Mouse (Mus musculus) kidney, embryonic 16.5 days (tissue): Measurements from ENCODE around the gene Col5a1. TPM values are rescaled to one million over a fixed set of nuclear protein-coding genes. Genes with fewer than 3 reads are reported as not detected.
A peak's percentile ranks its signal among the peaks of the same experiment; 100 is the strongest.

ENCODE experiments used
- ATAC-seq: fragments of 200-750 bp; cut with Nextera tagmentation; 2 replicates; pipeline ENCODE4 v1.8.0; 2017; ENCODE audit warnings: moderate TSS enrichment; ENCODE audit not compliant: low FRiP score, low TSS enrichment
- H3K27ac ChIP-seq: fragments of 300-500 bp; sonication (generic); 2 replicates; pipeline ENCODE4 v1.5.1; 2014; ENCODE audit warnings: low read length
- H3K27me3 ChIP-seq: fragments of 300-500 bp; sonication (generic); 2 replicates; pipeline ENCODE4 v1.6.1; 2014; ENCODE audit warnings: low read length, control low read depth, mixed read lengths; ENCODE audit not compliant: insufficient read depth
- H3K36me3 ChIP-seq: fragments of 300-500 bp; sonication (generic); 2 replicates; pipeline ENCODE4 v1.6.1; 2014; ENCODE audit warnings: low read length, control low read depth, mixed read lengths; ENCODE audit not compliant: insufficient read depth
- H3K4me1 ChIP-seq: fragments of 300-500 bp; sonication (generic); 2 replicates; pipeline ENCODE4 v1.6.1; 2014; ENCODE audit warnings: low read length, control low read depth, mixed read lengths; ENCODE audit not compliant: insufficient read depth
- H3K4me2 ChIP-seq: fragments of 300-500 bp; sonication (generic); replicated peaks from 2 replicates; pipeline ENCODE4 v1.6.1; 2014; ENCODE audit warnings: low read depth, low read length
- H3K4me3 ChIP-seq: fragments of 300-500 bp; sonication (generic); 2 replicates; pipeline ENCODE4 v1.5.1; 2014; ENCODE audit warnings: mild to moderate bottlenecking, low read length
- H3K9ac ChIP-seq: fragments of 300-500 bp; sonication (generic); replicated peaks from 2 replicates; pipeline ENCODE4 v1.6.1; 2014; ENCODE audit warnings: low read length
- H3K9me3 ChIP-seq: fragments of 300-500 bp; sonication (generic); 2 replicates; pipeline ENCODE4 v1.6.1; 2016; ENCODE audit warnings: low read length, control low read depth
- WGBS: fragments of 180-500 bp; shearing (Covaris S2); extraction: QIAGEN DNeasy Blood & Tissue Kit; methylation state at CpG from one replicate; pipeline ENCODE4 v1.1.7; 2014; 5-methylcytosine and 5-hydroxymethylcytosine counted together
- polyA plus RNA-seq: library from polyadenylated mRNA; unstranded; fragments of >200 nt; fragmentation: Nextera tagmentation; extraction: Ambion mirVana; gene quantifications from 2 replicates; pipeline ENCODE4 v1.2.1, GENCODE M21; 2015

Col5a1 gene
- polyA plus RNA-seq, 1 experiment from 2014 or later, result 55.8 TPM

GRCm38 (mm10) chr2:27953866-27954265, 67.6 kb downstream of the Col5a1 start:
- H3K27me3 ChIP-seq, result no peaks in the 10 kb centered on the region
- no peak overlapping the region for H3K27ac ChIP-seq
- no peak overlapping the region; the same call in 1 of the 2 replicates for H3K9ac ChIP-seq
- H3K4me3 ChIP-seq, result no peak overlapping the region
- no peaks in the 10 kb centered on the region for H3K9me3 ChIP-seq
- no peak overlapping the region for H3K4me2 ChIP-seq
- WGBS, result 73% methylated on average over 3 of the region's 3 CpGs
- ATAC-seq, result no peak
- peaks cover 3% of the 10 kb centered on the region; the same call in 1 of the 2 replicates for H3K36me3 ChIP-seq
- H3K4me1 ChIP-seq, result peaks cover 9% of the 10 kb centered on the region; the same call in 1 of the 2 replicates

- H3K36me3 ChIP-seq, result peaks cover 3% of the 10 kb centered on the region; the same call in 1 of the 2 replicates
- 30% methylated on average over 3 of the region's 3 CpGs for whole genome bisulfite sequencing
- H3K9me3 ChIP-seq, result no peaks in the 10 kb centered on the region
- H3K27me3 ChIP-seq, result no peaks in the 10 kb centered on the region
- no peak overlapping the region for H3K27ac ChIP-seq
- peak; percentile 64 for ATAC-seq
- H3K4me3 ChIP-seq, result no peak overlapping the region
- no peak overlapping the region for H3K4me2 ChIP-seq
- H3K9ac ChIP-seq, result no peak overlapping the region
- H3K4me1 ChIP-seq, result peaks cover 9% of the 10 kb centered on the region; the same call in 1 of the 2 replicates
Observed at GRCm38 (mm10) chr2:27954924-27955323, 68.7 kb downstream of the Col5a1 start.

GRCm38 (mm10) chr2:27956751-27957150, 70.5 kb downstream of the Col5a1 start:
- ATAC-seq, result no peak
- no peak overlapping the region for H3K4me2 ChIP-seq
- no peak overlapping the region for H3K4me3 ChIP-seq
- 0 out of 2 replicates have a peak overlapping the region, but pooled peaks have one; percentile 4 for H3K27ac ChIP-seq
- no peak overlapping the region for H3K9ac ChIP-seq
- no peaks in the 10 kb centered on the region for H3K27me3 ChIP-seq
- 48% methylated on average over 7 of the region's 7 CpGs for WGBS
- no peaks in the 10 kb centered on the region for H3K9me3 ChIP-seq
- H3K4me1 ChIP-seq, result peaks cover 9% of the 10 kb centered on the region; the same call in 1 of the 2 replicates
- H3K36me3 ChIP-seq, result no peaks in the 10 kb centered on the region; the same call in 1 of the 2 replicates

- no peak for ATAC-seq
- no peak overlapping the region for H3K4me3 ChIP-seq
- peaks cover 9% of the 10 kb centered on the region; the same call in 1 of the 2 replicates for H3K4me1 ChIP-seq
- H3K9me3 ChIP-seq, result no peaks in the 10 kb centered on the region
- no peaks in the 10 kb centered on the region for H3K27me3 ChIP-seq
- 0 out of 2 replicates have a peak overlapping the region, but pooled peaks have one; percentile 4 for H3K27ac ChIP-seq
- 48% methylated on average over 5 of the region's 5 CpGs for WGBS
- no peak overlapping the region for H3K4me2 ChIP-seq
- no peak overlapping the region for H3K9ac ChIP-seq
- no peaks in the 10 kb centered on the region; the same call in 1 of the 2 replicates for H3K36me3 ChIP-seq
Observed at GRCm38 (mm10) chr2:27957184-27957583, 71.0 kb downstream of the Col5a1 start.

- Histone ChIP-seq H3K36me3 (no peaks in the 10 kb centered on the region), H3K9ac (no peak overlapping the region), H3K4me3 (no peak overlapping the region), H3K27ac (no peak overlapping the region), H3K4me2 (no peak overlapping the region), H3K9me3 (no peaks in the 10 kb centered on the region), H3K4me1 (peaks cover 5% of the 10 kb centered on the region; the same call in 1 of the 2 replicates), H3K27me3 (no peaks in the 10 kb centered on the region)
- no peak for ATAC-seq
- WGBS, result 62% methylated on average over 6 of the region's 6 CpGs
Observed at GRCm38 (mm10) chr2:27959275-27959674, 73.0 kb downstream of the Col5a1 start.

- H3K27ac ChIP-seq, result no peak overlapping the region
- no peaks in the 10 kb centered on the region for H3K9me3 ChIP-seq
- 88% methylated on average over 2 of the region's 2 CpGs for WGBS
- H3K27me3 ChIP-seq, result no peaks in the 10 kb centered on the region
- H3K4me1 ChIP-seq, result 0 out of 2 replicates have a peak, but pooled peaks cover 5% of the 10 kb centered on the region
- H3K36me3 ChIP-seq, result 0 out of 2 replicates have a peak, but pooled peaks cover 4% of the 10 kb centered on the region
- no peak overlapping the region for H3K4me3 ChIP-seq
- no peak for ATAC-seq
- no peak overlapping the region for H3K9ac ChIP-seq
- no peak overlapping the region for H3K4me2 ChIP-seq
Observed at GRCm38 (mm10) chr2:27961190-27961589, 75.0 kb downstream of the Col5a1 start.

GRCm38 (mm10) chr2:27962406-27962805, 76.2 kb downstream of the Col5a1 start:
- no peaks in the 10 kb centered on the region for H3K27me3 ChIP-seq
- H3K4me1 ChIP-seq, result 0 out of 2 replicates have a peak, but pooled peaks cover 1% of the 10 kb centered on the region
- peaks cover 7% of the 10 kb centered on the region; the same call in 1 of the 2 replicates for H3K36me3 ChIP-seq
- ATAC-seq, result no peak
- H3K4me3 ChIP-seq, result no peak overlapping the region
- no peak overlapping the region for H3K27ac ChIP-seq
- H3K4me2 ChIP-seq, result no peak overlapping the region
- no peak overlapping the region for H3K9ac ChIP-seq
- 81% methylated on average over 3 of the region's 3 CpGs for WGBS
- no peaks in the 10 kb centered on the region for H3K9me3 ChIP-seq

GRCm38 (mm10) chr2:27969158-27969557, 82.9 kb downstream of the Col5a1 start:
- Histone ChIP-seq H3K9ac (no peak overlapping the region), H3K4me2 (no peak overlapping the region), H3K27ac (no peak overlapping the region), H3K27me3 (no peaks in the 10 kb centered on the region), H3K4me3 (no peak overlapping the region), H3K4me1 (no peaks in the 10 kb centered on the region), H3K9me3 (no peaks in the 10 kb centered on the region), H3K36me3 (peaks cover 14% of the 10 kb centered on the region)
- 0 out of 2 replicates have a peak, but pooled peaks have one; percentile 31 for ATAC-seq
- WGBS, result 10% methylated on average over 6 of the region's 6 CpGs

- H3K4me3 ChIP-seq, result no peak overlapping the region
- no peak overlapping the region for H3K9ac ChIP-seq
- H3K9me3 ChIP-seq, result no peaks in the 10 kb centered on the region
- H3K4me1 ChIP-seq, result no peaks in the 10 kb centered on the region
- ATAC-seq, result 0 out of 2 replicates have a peak, but pooled peaks have one; percentile 43
- H3K4me2 ChIP-seq, result no peak overlapping the region
- H3K27ac ChIP-seq, result no peak overlapping the region
- H3K36me3 ChIP-seq, result peaks cover 16% of the 10 kb centered on the region; the same call in 1 of the 2 replicates
- no peaks in the 10 kb centered on the region for H3K27me3 ChIP-seq
- 47% methylated on average over 3 of the region's 3 CpGs for WGBS
Observed at GRCm38 (mm10) chr2:27973840-27974239, 87.6 kb downstream of the Col5a1 start.

- Histone ChIP-seq H3K9ac (no peak overlapping the region), H3K27me3 (no peaks in the 10 kb centered on the region), H3K27ac (no peak overlapping the region), H3K9me3 (no peaks in the 10 kb centered on the region), H3K4me2 (no peak overlapping the region), H3K4me3 (no peak overlapping the region), H3K4me1 (no peaks in the 10 kb centered on the region), H3K36me3 (peaks cover 17% of the 10 kb centered on the region; the same call in 1 of the 2 replicates)
- WGBS, result 65% methylated on average over 3 of the region's 3 CpGs
- ATAC-seq, result no peak
Observed at GRCm38 (mm10) chr2:27975786-27976185, 89.6 kb downstream of the Col5a1 start.
